Mouse (Mus musculus): Measurements from ENCODE around the gene Dync1i1. TPM values are rescaled to one million over a fixed set of nuclear protein-coding genes. Genes with fewer than 3 reads are reported as not detected.

Dync1i1 gene
- polyA plus RNA-seq, 1 experiment from 2014 or later = 0.13 TPM

- no peak overlapping the region for H3K4me3 ChIP-seq (ENCODE audit: low read depth, low read length)
- no peak for TF ChIP-seq CTCF (IDR thresholded peaks at IDR 0.05; ENCODE audit: low read depth)
- TF ChIP-seq EP300 (IDR thresholded peaks at IDR 0.05; ENCODE audit: low read depth) = no peak
- no peak for DNase-seq
- H3K36me3 ChIP-seq (replicated peaks; ENCODE audit: insufficient read depth, low read length) = peaks cover 17% of the 10 kb centered on the region; the same call in 1 of the 2 replicates
- H3K27me3 ChIP-seq (ENCODE audit: insufficient read depth, low read length) = no peaks in the 10 kb centered on the region
- peaks cover 3% of the 10 kb centered on the region; the same call in 1 of the 2 replicates for H3K4me1 ChIP-seq (ENCODE audit: insufficient read depth)
- H3K4me2 ChIP-seq (ENCODE audit: low read depth, low read length) = no peak overlapping the region
- 77% methylated on average over 6 of the region's 6 CpGs for WGBS (ENCODE audit: insufficient replicate concordance)
- ATAC-seq = no peak
- no peak overlapping the region for H3K9ac ChIP-seq (replicated peaks)
- no peak overlapping the region for H3K27ac ChIP-seq (ENCODE audit: low read depth)
- no peaks in the 10 kb centered on the region for H3K9me3 ChIP-seq (ENCODE audit: low read length)
Measured at GRCm38 (mm10) chr6:6067201-6067600, 341.8 kb downstream of the Dync1i1 start.

- H3K4me2 ChIP-seq (ENCODE audit: low read depth, low read length) = no peak overlapping the region
- peaks cover 3% of the 10 kb centered on the region; the same call in 1 of the 2 replicates for H3K4me1 ChIP-seq (ENCODE audit: insufficient read depth)
- ATAC-seq (peak; percentile 44; the same call in 1 of the 2 replicates), DNase-seq (no peak)
- TF ChIP-seq EP300 (IDR thresholded peaks at IDR 0.05; ENCODE audit: low read depth) (no peak), CTCF (IDR thresholded peaks at IDR 0.05; ENCODE audit: low read depth) (no peak)
- peaks cover 12% of the 10 kb centered on the region; the same call in 1 of the 2 replicates for H3K36me3 ChIP-seq (replicated peaks; ENCODE audit: insufficient read depth, low read length)
- H3K4me3 ChIP-seq (ENCODE audit: low read depth, low read length) = no peak overlapping the region
- H3K27me3 ChIP-seq (ENCODE audit: insufficient read depth, low read length) = no peaks in the 10 kb centered on the region
- H3K9me3 ChIP-seq (ENCODE audit: low read length) = no peaks in the 10 kb centered on the region
- no peak overlapping the region for H3K27ac ChIP-seq (ENCODE audit: low read depth)
- WGBS (ENCODE audit: insufficient replicate concordance) = 34% methylated on average over 3 of the region's 3 CpGs
- no peak overlapping the region for H3K9ac ChIP-seq (replicated peaks)
Measured at GRCm38 (mm10) chr6:6070015-6070414, 344.6 kb downstream of the Dync1i1 start.

DNA sequence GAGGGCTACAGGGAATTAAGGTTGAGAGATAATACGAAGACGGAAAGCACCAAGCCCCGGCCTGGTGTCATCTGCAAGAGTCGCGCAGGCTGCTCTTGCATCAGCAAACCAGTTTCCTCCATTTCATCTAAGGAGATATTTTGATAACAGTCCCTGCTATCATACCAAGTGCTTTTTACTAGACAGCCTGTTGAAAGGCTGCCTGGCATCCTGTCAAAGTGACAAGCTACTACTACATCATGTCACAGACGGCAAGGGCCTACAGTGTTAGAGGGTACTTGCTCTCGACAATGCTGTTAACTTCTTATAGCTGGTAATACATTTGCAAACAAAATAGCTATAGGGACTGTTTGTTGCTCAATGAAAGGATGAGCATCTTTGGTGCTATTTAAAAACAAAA, 345.6 kb downstream of the Dync1i1 start:
- 80% methylated on average over 7 of the region's 7 CpGs for WGBS (ENCODE audit: insufficient replicate concordance)
- TF ChIP-seq EP300 (IDR thresholded peaks at IDR 0.05; ENCODE audit: low read depth) = no peak
- no peak for TF ChIP-seq CTCF (IDR thresholded peaks at IDR 0.05; ENCODE audit: low read depth)
- no peak for ATAC-seq
- Histone ChIP-seq H3K36me3 (replicated peaks; ENCODE audit: insufficient read depth, low read length) (peaks cover 9% of the 10 kb centered on the region; the same call in 1 of the 2 replicates), H3K4me2 (ENCODE audit: low read depth, low read length) (no peak overlapping the region), H3K27ac (ENCODE audit: low read depth) (no peak overlapping the region), H3K4me1 (ENCODE audit: insufficient read depth) (peaks cover 3% of the 10 kb centered on the region; the same call in 1 of the 2 replicates), H3K9ac (replicated peaks) (no peak overlapping the region), H3K27me3 (ENCODE audit: insufficient read depth, low read length) (no peaks in the 10 kb centered on the region), H3K4me3 (ENCODE audit: low read depth, low read length) (no peak overlapping the region), H3K9me3 (ENCODE audit: low read length) (no peaks in the 10 kb centered on the region)
- DNase-seq = no peak

DNA sequence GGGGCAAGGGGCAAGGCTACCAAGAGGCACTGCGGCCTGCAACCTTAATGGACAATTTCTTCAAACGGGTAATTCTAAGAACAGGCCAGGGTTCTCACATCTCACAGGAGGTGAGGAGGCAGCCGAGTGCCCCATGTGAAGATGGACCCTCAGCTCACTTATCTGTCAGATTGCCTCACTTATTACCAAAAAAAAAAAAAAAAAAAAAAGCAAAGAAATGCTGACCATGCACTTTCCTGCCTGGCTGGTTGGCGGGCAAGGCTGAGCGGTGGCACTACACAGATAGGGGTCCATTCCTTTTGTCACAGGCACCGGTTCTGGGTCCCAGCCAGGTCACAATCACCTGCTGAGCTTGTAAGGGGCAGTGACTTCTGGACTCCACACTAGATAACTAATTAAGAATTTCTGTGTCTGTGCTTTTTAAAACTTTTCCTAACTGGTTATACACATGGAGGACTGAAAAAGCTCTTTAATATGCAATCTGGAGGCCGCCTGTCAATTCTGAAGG, 350.6 kb downstream of the Dync1i1 start:
- Histone ChIP-seq H3K27ac (ENCODE audit: low read depth) (no peak overlapping the region), H3K27me3 (ENCODE audit: insufficient read depth, low read length) (no peaks in the 10 kb centered on the region), H3K4me2 (ENCODE audit: low read depth, low read length) (no peak overlapping the region), H3K4me1 (ENCODE audit: insufficient read depth) (no peaks in the 10 kb centered on the region), H3K4me3 (ENCODE audit: low read depth, low read length) (no peak overlapping the region), H3K9ac (replicated peaks) (no peak overlapping the region), H3K36me3 (replicated peaks; ENCODE audit: insufficient read depth, low read length) (peaks cover 20% of the 10 kb centered on the region), H3K9me3 (ENCODE audit: low read length) (no peaks in the 10 kb centered on the region)
- 80% methylated on average over 7 of the region's 7 CpGs for WGBS (ENCODE audit: insufficient replicate concordance)
- no peak for ATAC-seq
- DNase-seq = no peak
- TF ChIP-seq EP300 (IDR thresholded peaks at IDR 0.05; ENCODE audit: low read depth) = no peak
- TF ChIP-seq CTCF (IDR thresholded peaks at IDR 0.05; ENCODE audit: low read depth) = no peak

DNA sequence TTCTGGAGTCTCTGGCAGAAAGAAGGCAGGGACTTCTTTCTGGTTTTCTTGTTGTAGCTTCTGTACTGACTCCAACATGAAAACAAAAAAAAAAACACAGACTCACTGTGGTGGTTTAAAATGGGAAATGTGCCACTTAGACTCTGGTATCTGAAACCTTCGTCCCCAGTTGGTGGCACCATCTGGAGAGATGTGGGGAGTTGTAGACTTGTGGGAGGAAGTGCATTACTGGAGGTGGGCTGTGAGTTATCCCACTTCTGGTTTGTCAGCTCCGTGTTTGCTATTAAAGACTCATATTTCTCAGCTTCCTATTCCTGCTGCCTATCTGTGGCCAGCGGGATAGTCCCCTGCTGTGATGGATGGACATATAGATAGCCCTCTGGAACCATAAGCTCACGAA, 351.8 kb downstream of the Dync1i1 start:
- no peak overlapping the region for H3K9ac ChIP-seq (replicated peaks)
- no peak for TF ChIP-seq EP300 (IDR thresholded peaks at IDR 0.05; ENCODE audit: low read depth)
- no peak for TF ChIP-seq CTCF (IDR thresholded peaks at IDR 0.05; ENCODE audit: low read depth)
- no peak overlapping the region for H3K4me2 ChIP-seq (ENCODE audit: low read depth, low read length)
- no peaks in the 10 kb centered on the region for H3K4me1 ChIP-seq (ENCODE audit: insufficient read depth)
- no peaks in the 10 kb centered on the region for H3K9me3 ChIP-seq (ENCODE audit: low read length)
- peaks cover 13% of the 10 kb centered on the region; the same call in 1 of the 2 replicates for H3K36me3 ChIP-seq (replicated peaks; ENCODE audit: insufficient read depth, low read length)
- no peak for DNase-seq
- ATAC-seq = no peak
- no peak overlapping the region for H3K27ac ChIP-seq (ENCODE audit: low read depth)
- H3K27me3 ChIP-seq (ENCODE audit: insufficient read depth, low read length) = no peaks in the 10 kb centered on the region
- 52% methylated on average over 4 of the region's 4 CpGs for WGBS (ENCODE audit: insufficient replicate concordance)
- no peak overlapping the region for H3K4me3 ChIP-seq (ENCODE audit: low read depth, low read length)

Other genes with a start within 250 kb of the Dync1i1 start
- gene Pdk4, start 229.3 kb upstream of the Dync1i1 start, polyA plus RNA-seq (2015; fragmentation: Nextera tagmentation; extraction: Ambion mirVana) = 9.7 and 10.0 TPM in 2 replicates

All from liver, postnatal 0 days (tissue).